Mouse (Mus musculus): ENCODE results near the gene Gckr. TPM values are rescaled to one million over a fixed set of nuclear protein-coding genes. Genes with fewer than 3 reads are reported as not detected.

Gene Gckr
- polyA plus RNA-seq, 1 experiment from 2014 or later: 0.15 TPM

Other genes with a start within 250 kb of the Gckr start
- 173 and 174 TPM in 2 replicates for gene Atraid, start 249.1 kb upstream of the Gckr start, polyA plus RNA-seq (2015; fragmentation: Nextera tagmentation; extraction: Ambion mirVana)
- gene Slc5a6, start 248.5 kb upstream of the Gckr start, polyA plus RNA-seq (2015; fragmentation: Nextera tagmentation; extraction: Ambion mirVana): 10.8 and 12.0 TPM in 2 replicates
- 23.5 and 26.4 TPM in 2 replicates for gene Cad, start 242.7 kb upstream of the Gckr start, polyA plus RNA-seq (2015; fragmentation: Nextera tagmentation; extraction: Ambion mirVana)
- gene Dnajc5g, start 191.2 kb upstream of the Gckr start, polyA plus RNA-seq (2015; fragmentation: Nextera tagmentation; extraction: Ambion mirVana): not detected in 2 replicates
- gene Slc30a3, start 189.2 kb upstream of the Gckr start, polyA plus RNA-seq (2015; fragmentation: Nextera tagmentation; extraction: Ambion mirVana): 0.60 and 0.92 TPM in 2 replicates
- gene Trim54, start 180.7 kb upstream of the Gckr start, polyA plus RNA-seq (2015; fragmentation: Nextera tagmentation; extraction: Ambion mirVana): 10.2 and 13.7 TPM in 2 replicates
- not detected in 2 replicates for gene Ucn, start 158.6 kb upstream of the Gckr start, polyA plus RNA-seq (2015; fragmentation: Nextera tagmentation; extraction: Ambion mirVana)
- gene Mpv17, start 143.2 kb upstream of the Gckr start, polyA plus RNA-seq (2015; fragmentation: Nextera tagmentation; extraction: Ambion mirVana): 67.3 and 73.4 TPM in 2 replicates
- gene Gm29609, start 117.5 kb upstream of the Gckr start, polyA plus RNA-seq (2015; fragmentation: Nextera tagmentation; extraction: Ambion mirVana): 1.1 and 3.0 TPM in 2 replicates
- gene Gtf3c2, start 117.3 kb upstream of the Gckr start, polyA plus RNA-seq (2015; fragmentation: Nextera tagmentation; extraction: Ambion mirVana): 69.0 and 71.5 TPM in 2 replicates
- gene Snx17, start 104.2 kb upstream of the Gckr start, polyA plus RNA-seq (2015; fragmentation: Nextera tagmentation; extraction: Ambion mirVana): 138 and 150 TPM in 2 replicates
- gene Eif2b4, start 104.0 kb upstream of the Gckr start, polyA plus RNA-seq (2015; fragmentation: Nextera tagmentation; extraction: Ambion mirVana): 74.4 and 74.7 TPM in 2 replicates
- gene Zfp513, start 95.1 kb upstream of the Gckr start, polyA plus RNA-seq (2015; fragmentation: Nextera tagmentation; extraction: Ambion mirVana): 12.2 and 12.5 TPM in 2 replicates
- gene Ppm1g, start 76.8 kb upstream of the Gckr start, polyA plus RNA-seq (2015; fragmentation: Nextera tagmentation; extraction: Ambion mirVana): 113 and 115 TPM in 2 replicates
- gene Nrbp1, start 56.6 kb upstream of the Gckr start, polyA plus RNA-seq (2015; fragmentation: Nextera tagmentation; extraction: Ambion mirVana): 175 and 178 TPM in 2 replicates
- 0.99 TPM in 1 of 2 replicates, not detected in the other for gene Gm9970, start 56.2 kb upstream of the Gckr start, polyA plus RNA-seq (2015; fragmentation: Nextera tagmentation; extraction: Ambion mirVana)
- 21.8 and 23.5 TPM in 2 replicates for gene Krtcap3, start 45.8 kb upstream of the Gckr start, polyA plus RNA-seq (2015; fragmentation: Nextera tagmentation; extraction: Ambion mirVana)
- 39.4 and 39.5 TPM in 2 replicates for gene Ift172, start 6.3 kb upstream of the Gckr start, polyA plus RNA-seq (2015; fragmentation: Nextera tagmentation; extraction: Ambion mirVana)
- gene Fndc4, start 1.4 kb upstream of the Gckr start, polyA plus RNA-seq (2015; fragmentation: Nextera tagmentation; extraction: Ambion mirVana): 85.5 and 89.8 TPM in 2 replicates
- 50.0 and 51.9 TPM in 2 replicates for gene Zfp512, start 155.0 kb downstream of the Gckr start, polyA plus RNA-seq (2015; fragmentation: Nextera tagmentation; extraction: Ambion mirVana)
- 0.15 TPM in 1 of 2 replicates, not detected in the other for gene 4930548H24Rik, start 188.3 kb downstream of the Gckr start, polyA plus RNA-seq (2015; fragmentation: Nextera tagmentation; extraction: Ambion mirVana)
- gene Gpn1, start 197.3 kb downstream of the Gckr start, polyA plus RNA-seq (2015; fragmentation: Nextera tagmentation; extraction: Ambion mirVana): 53.7 and 56.9 TPM in 2 replicates
- gene Slc4a1ap, start 229.6 kb downstream of the Gckr start, polyA plus RNA-seq (2015; fragmentation: Nextera tagmentation; extraction: Ambion mirVana): 32.7 and 34.0 TPM in 2 replicates
- 23.7 and 25.2 TPM in 2 replicates for gene Supt7l, start 230.4 kb downstream of the Gckr start, polyA plus RNA-seq (2015; fragmentation: Nextera tagmentation; extraction: Ambion mirVana)